Mouse (Mus musculus) liver, embryonic 14.5 days (tissue): ENCODE results near the gene Gpr160. TPM values are rescaled to one million over a fixed set of nuclear protein-coding genes. Genes with fewer than 3 reads are reported as not detected.
"Not testable (repeated sequence)": the region's sequence is repeated elsewhere in the genome, so short reads cannot be mapped to it uniquely, and the experiment has no call there.

Experiments used
- ATAC-seq: fragments of 200-750 bp; cut with Nextera tagmentation; 2 replicates; pipeline ENCODE4 v1.8.0; 2017; ENCODE audit warnings: moderate number of reproducible peaks, mild to moderate bottlenecking, moderate library complexity; ENCODE audit not compliant: insufficient read depth
- DNase-seq, 3 experiments: peaks; one replicate each; pipeline ENCODE4 v3.0.0-alpha.2; 2012 to 2013; ENCODE audit warnings: low read depth in 3 of 3, low spot score in 3 of 3
- H3K27ac ChIP-seq: fragments of 300-500 bp; sonication (generic); 2 replicates; pipeline ENCODE4 v1.5.1; 2014; ENCODE audit warnings: moderate library complexity, mild to moderate bottlenecking, control low read depth, inconsistent platforms
- H3K27me3 ChIP-seq: fragments of 300-500 bp; sonication (generic); 2 replicates; pipeline ENCODE4 v1.6.1; 2014; ENCODE audit warnings: mild to moderate bottlenecking, low read length, moderate library complexity; ENCODE audit not compliant: control insufficient read depth, insufficient read depth
- H3K36me3 ChIP-seq: fragments of 300-500 bp; sonication (generic); replicated peaks from 2 replicates; pipeline ENCODE4 v1.6.1; 2014; ENCODE audit warnings: low read depth; ENCODE audit not compliant: control insufficient read depth, insufficient read depth
- H3K4me1 ChIP-seq, 2 experiments: fragments of 200-500 bp in 1 of 2; fragments of 300-500 bp in 1 of 2; sonication (generic) in 1 of 2; replicated peaks; 2 replicates each; pipeline ENCODE4 v1.6.1; 2012 to 2014; ENCODE audit warnings: antibody characterized with exemption in 1 of 2, inconsistent platforms in 1 of 2, low read length in 1 of 2; ENCODE audit not compliant: control insufficient read depth in 2 of 2, insufficient read depth in 2 of 2
- H3K4me2 ChIP-seq: fragments of 300-500 bp; sonication (generic); 2 replicates; pipeline ENCODE4 v1.6.1; 2014; ENCODE audit warnings: low read depth, mild to moderate bottlenecking, control low read depth, moderate library complexity
- H3K4me3 ChIP-seq, 2 experiments: fragments of 200-500 bp in 1 of 2; fragments of 300-500 bp in 1 of 2; sonication (generic) in 1 of 2; 2 replicates each; pipeline ENCODE4 v1.5.1; 2012 to 2014; ENCODE audit warnings: low read depth in 2 of 2, low read length in 2 of 2, mild to moderate bottlenecking in 2 of 2, control low read depth in 1 of 2, inconsistent platforms in 1 of 2, moderate library complexity in 1 of 2; ENCODE audit not compliant: insufficient read depth in 1 of 2
- H3K9ac ChIP-seq: fragments of 300-500 bp; sonication (generic); replicated peaks from 2 replicates; pipeline ENCODE4 v1.6.1; 2014; ENCODE audit warnings: mild to moderate bottlenecking, control low read depth, moderate library complexity
- H3K9me3 ChIP-seq: fragments of 300-500 bp; sonication (generic); 2 replicates; pipeline ENCODE4 v1.6.1; 2016; ENCODE audit warnings: low read length, mixed read lengths; ENCODE audit not compliant: control insufficient read depth
- CTCF ChIP-seq: IDR thresholded peaks from 2 replicates; pipeline ENCODE4 v1.5.1; 2016; ENCODE audit warnings: antibody characterized with exemption, low read depth, control low read depth
- EP300 ChIP-seq: IDR thresholded peaks from 2 replicates; pipeline ENCODE4 v1.6.1; 2016; ENCODE audit warnings: antibody characterized with exemption, low read depth
- WGBS: fragments of 180-500 bp; shearing (Covaris S2); extraction: QIAGEN DNeasy Blood & Tissue Kit; methylation state at CpG from one replicate; pipeline ENCODE4 v1.1.7; 2014; ENCODE audit not compliant: insufficient replicate concordance; 5-methylcytosine and 5-hydroxymethylcytosine counted together
- polyA plus RNA-seq, 2 experiments: library from polyadenylated mRNA; depleted of rRNA in 1 of 2; stranded (reverse) in 1 of 2; unstranded in 1 of 2; fragments of >200 nt; fragmentation: Nextera tagmentation in 1 of 2; extraction: Ambion mirVana in 1 of 2; gene quantifications; 2 replicates each; pipeline versions ENCODE4 v1.2.1 to v1.2.3; 2012 to 2014

The Gpr160 gene
- polyA plus RNA-seq, 2 experiments: 1.5 to 4.8 TPM

GRCm38 (mm10) chr3:30853596-30853995, 2.2 kb upstream of the Gpr160 start:
- no peaks in the 10 kb centered on the region for H3K36me3 ChIP-seq
- peaks cover 14% of the 10 kb centered on the region for H3K27me3 ChIP-seq
- no peak overlapping the region for H3K4me2 ChIP-seq
- H3K9ac ChIP-seq: no peak overlapping the region
- no peak overlapping the region for H3K4me3 ChIP-seq
- 66% methylated on average over 5 of the region's 5 CpGs for WGBS
- no peak for TF ChIP-seq EP300
- no peak for TF ChIP-seq CTCF
- DNase-seq (no peak), ATAC-seq (no peak)
- H3K9me3 ChIP-seq: no peaks in the 10 kb centered on the region
- no peaks in the 10 kb centered on the region for H3K4me1 ChIP-seq
- H3K27ac ChIP-seq: no peak overlapping the region

- 78% methylated on average over 8 of the region's 8 CpGs for WGBS
- not testable (repeated sequence) for ATAC-seq, H3K36me3 ChIP-seq, H3K4me2 ChIP-seq, H3K4me1 ChIP-seq, DNase-seq, H3K4me3 ChIP-seq, H3K27ac ChIP-seq, H3K9ac ChIP-seq, H3K9me3 ChIP-seq
- peaks cover 11% of the 10 kb centered on the region for H3K27me3 ChIP-seq
Observed at GRCm38 (mm10) chr3:30859599-30859998, 3.8 kb downstream of the Gpr160 start.

GRCm38 (mm10) chr3:30860705-30861104, 5.0 kb downstream of the Gpr160 start:
- H3K27ac ChIP-seq: no peak overlapping the region
- H3K4me1 ChIP-seq: peaks cover 0 to 3% of the 10 kb centered on the region in 2 experiments; a peak in 1 of 4 replicates
- H3K36me3 ChIP-seq: no peaks in the 10 kb centered on the region
- H3K27me3 ChIP-seq: peaks cover 10% of the 10 kb centered on the region
- WGBS: 40% methylated on average over 4 of the region's 4 CpGs
- ATAC-seq: no peak
- no peak overlapping the region for H3K9ac ChIP-seq
- no peak for TF ChIP-seq EP300
- no peak for TF ChIP-seq CTCF
- DNase-seq: no peak
- no peak overlapping the region for H3K4me2 ChIP-seq
- H3K9me3 ChIP-seq: no peaks in the 10 kb centered on the region
- no peak overlapping the region for H3K4me3 ChIP-seq

- TF ChIP-seq EP300: no peak
- TF ChIP-seq CTCF: no peak
- peaks cover 0 to 3% of the 10 kb centered on the region in 2 experiments; a peak in 1 of 4 replicates for H3K4me1 ChIP-seq
- no peaks in the 10 kb centered on the region for H3K27me3 ChIP-seq
- H3K9ac ChIP-seq: no peak overlapping the region
- no peak overlapping the region for H3K4me2 ChIP-seq
- no peaks in the 10 kb centered on the region for H3K9me3 ChIP-seq
- no peak for ATAC-seq
- H3K4me3 ChIP-seq: no peak overlapping the region
- H3K36me3 ChIP-seq: no peaks in the 10 kb centered on the region
- no peak for DNase-seq
- 34% methylated on average over 5 of the region's 5 CpGs for WGBS
- no peak overlapping the region for H3K27ac ChIP-seq
Observed at GRCm38 (mm10) chr3:30863712-30864435, 8.1 kb downstream of the Gpr160 start.

GRCm38 (mm10) chr3:30864640-30865039, 8.9 kb downstream of the Gpr160 start:
- Histone ChIP-seq H3K36me3 (no peaks in the 10 kb centered on the region), H3K27ac (no peak overlapping the region), H3K27me3 (no peaks in the 10 kb centered on the region), H3K4me3 (no peak overlapping the region), H3K4me2 (no peak overlapping the region), H3K9ac (no peak overlapping the region), H3K4me1 (peaks cover 0 to 3% of the 10 kb centered on the region in 2 experiments; a peak in 1 of 4 replicates), H3K9me3 (no peaks in the 10 kb centered on the region)
- DNase-seq (no peak), ATAC-seq (no peak)
- 16% methylated on average over 1 of the region's 1 CpGs for WGBS
- no peak for TF ChIP-seq CTCF
- no peak for TF ChIP-seq EP300
